Mouse (Mus musculus) hindbrain, postnatal 0 days (tissue): ENCODE measurements around the gene Ccdc86. TPM values are rescaled to one million over a fixed set of nuclear protein-coding genes. Genes with fewer than 3 reads are reported as not detected.

Experiments used
- ATAC-seq: fragments of 200-750 bp; cut with Nextera tagmentation; 2 replicates; pipeline ENCODE4 v1.8.0; 2017; ENCODE audit warnings: mild to moderate bottlenecking, moderate TSS enrichment, moderate library complexity
- DNase-seq: peaks from one replicate; pipeline ENCODE4 v3.0.0-alpha.2; 2015; ENCODE audit warnings: low spot score
- H3K27ac ChIP-seq: fragments of 300-500 bp; sonication (generic); 2 replicates; pipeline ENCODE4 v1.5.1; 2014; ENCODE audit warnings: mild to moderate bottlenecking
- H3K27me3 ChIP-seq: fragments of 300-500 bp; sonication (generic); 2 replicates; pipeline ENCODE4 v1.6.1; 2014; ENCODE audit warnings: low read length, mixed read lengths; ENCODE audit not compliant: insufficient read depth
- H3K36me3 ChIP-seq: fragments of 300-500 bp; sonication (generic); 2 replicates; pipeline ENCODE4 v1.6.1; 2014; ENCODE audit warnings: low read length, mixed read lengths; ENCODE audit not compliant: insufficient read depth
- H3K4me1 ChIP-seq: fragments of 300-500 bp; sonication (generic); 2 replicates; pipeline ENCODE4 v1.6.1; 2014; ENCODE audit warnings: antibody characterized with exemption, low read length, mixed read lengths; ENCODE audit not compliant: insufficient read depth
- H3K4me2 ChIP-seq: fragments of 300-500 bp; sonication (generic); 2 replicates; pipeline ENCODE4 v1.6.1; 2014; ENCODE audit warnings: low read depth, mild to moderate bottlenecking, low read length, moderate library complexity, mixed read lengths
- H3K4me3 ChIP-seq: fragments of 300-500 bp; sonication (generic); 2 replicates; pipeline ENCODE4 v1.5.1; 2014; ENCODE audit warnings: low read length
- H3K9ac ChIP-seq: fragments of 300-500 bp; sonication (generic); replicated peaks from 2 replicates; pipeline ENCODE4 v1.6.1; 2014; ENCODE audit warnings: mild to moderate bottlenecking, low read length, moderate library complexity, mixed read lengths
- H3K9me3 ChIP-seq: fragments of 300-500 bp; sonication (generic); 2 replicates; pipeline ENCODE4 v1.6.1; 2016; ENCODE audit warnings: low read length, mixed read lengths
- CTCF ChIP-seq: IDR thresholded peaks from 2 replicates; pipeline ENCODE4 v1.5.1; 2016; ENCODE audit warnings: antibody characterized with exemption, control low read depth, low read depth
- WGBS: fragments of 180-500 bp; shearing (Covaris S2); extraction: QIAGEN DNeasy Blood & Tissue Kit; methylation state at CpG from one replicate; pipeline ENCODE4 v1.1.7; 2014; 5-methylcytosine and 5-hydroxymethylcytosine counted together
- polyA plus RNA-seq: library from polyadenylated mRNA; unstranded; fragments of >200 nt; fragmentation: Nextera tagmentation; extraction: Ambion mirVana; gene quantifications from 2 replicates; pipeline ENCODE4 v1.2.1, GENCODE M21; 2015
- total RNA-seq: library from RNA; depleted of rRNA; stranded (reverse); fragments of >200 nt; gene quantifications from 2 replicates; pipeline ENCODE4 v1.2.3, GENCODE M21; 2014

Ccdc86 gene
- total and polyA plus RNA-seq, 2 experiments from 2014 or later = 5.4 to 14.2 TPM

DNA sequence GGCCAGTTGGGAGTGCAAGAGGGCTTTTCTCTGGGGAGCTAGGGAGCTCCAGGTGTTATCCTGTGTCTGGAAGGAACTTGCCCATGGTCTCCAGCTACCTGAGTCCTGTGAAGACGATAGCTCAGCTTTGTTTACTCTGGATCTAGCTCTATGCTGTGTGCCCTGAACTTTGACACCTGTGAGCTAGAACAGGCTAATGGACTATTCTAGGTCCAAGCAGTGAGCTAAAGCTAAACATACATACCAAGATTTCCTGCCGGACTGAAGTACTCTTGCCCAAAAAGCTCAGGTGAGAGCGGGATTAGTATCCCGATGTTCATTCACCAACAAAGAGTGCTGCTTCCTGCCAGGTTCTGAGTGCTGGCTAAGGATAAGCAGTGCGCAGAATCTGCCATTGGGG is 44.6 kb downstream of the Ccdc86 start:
- Histone ChIP-seq H3K36me3 (peaks cover 70% of the 10 kb centered on the region), H3K9ac (no peak overlapping the region), H3K27ac (peak overlapping the region; percentile 68; the same call in 1 of the 2 replicates), H3K9me3 (no peaks in the 10 kb centered on the region), H3K4me1 (no peaks in the 10 kb centered on the region), H3K27me3 (no peaks in the 10 kb centered on the region), H3K4me3 (no peak overlapping the region), H3K4me2 (no peak overlapping the region)
- ATAC-seq (no peak), DNase-seq (no peak)
- WGBS = 86% methylated on average over 5 of the region's 5 CpGs
- TF ChIP-seq CTCF = no peak

DNA sequence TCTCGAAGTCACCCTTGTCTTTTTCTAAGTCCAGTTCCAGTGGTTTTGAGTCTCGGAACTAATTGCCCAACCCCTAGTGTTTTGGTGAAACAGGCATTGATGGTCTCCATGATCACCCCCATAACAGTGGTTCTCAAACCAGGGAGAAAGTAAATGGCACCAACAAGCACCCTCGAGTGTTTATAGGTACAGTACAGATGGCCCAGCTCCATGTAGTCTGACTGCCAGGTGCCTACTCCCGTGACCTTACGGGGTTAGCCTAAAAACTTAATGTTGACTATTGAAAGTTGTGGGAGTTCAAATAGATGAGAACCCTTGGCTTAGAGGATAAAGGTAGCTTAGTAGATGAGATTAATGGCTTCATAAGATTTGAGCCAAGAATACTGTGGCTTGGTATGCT is 48.0 kb downstream of the Ccdc86 start:
- DNase-seq (no peak), ATAC-seq (no peak)
- TF ChIP-seq CTCF = no peak
- peaks cover 13% of the 10 kb centered on the region; the same call in 1 of the 2 replicates for H3K4me1 ChIP-seq
- no peak overlapping the region for H3K4me2 ChIP-seq
- no peaks in the 10 kb centered on the region for H3K9me3 ChIP-seq
- no peak overlapping the region for H3K4me3 ChIP-seq
- peaks cover 80% of the 10 kb centered on the region for H3K36me3 ChIP-seq
- H3K9ac ChIP-seq = no peak overlapping the region
- 95% methylated on average over 5 of the region's 5 CpGs for WGBS
- H3K27ac ChIP-seq = no peak overlapping the region
- H3K27me3 ChIP-seq = no peaks in the 10 kb centered on the region

DNA sequence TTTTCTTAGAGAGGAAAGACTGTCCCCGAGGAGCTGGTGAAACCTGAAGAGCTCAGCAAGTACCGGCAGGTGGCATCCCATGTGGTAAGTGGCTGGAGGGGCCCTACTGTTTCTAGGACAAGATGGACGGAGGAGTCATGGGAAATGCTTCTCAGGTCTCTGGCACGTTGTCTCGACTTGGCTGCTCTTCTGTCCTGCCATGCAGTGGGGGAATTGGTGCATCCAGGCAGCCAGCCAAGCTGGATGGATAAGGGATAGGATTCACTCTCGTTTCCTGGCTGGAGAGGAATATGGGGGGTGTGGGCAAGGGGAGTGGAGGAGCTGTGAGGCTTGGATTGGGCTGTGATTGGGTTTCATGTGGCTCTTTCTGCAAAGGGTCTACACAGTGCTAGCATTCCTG is 48.8 kb downstream of the Ccdc86 start:
- peaks cover 73% of the 10 kb centered on the region for H3K36me3 ChIP-seq
- peaks cover 13% of the 10 kb centered on the region; the same call in 1 of the 2 replicates for H3K4me1 ChIP-seq
- 50% methylated on average over 6 of the region's 6 CpGs for whole genome bisulfite sequencing
- DNase-seq (peak; percentile 44), ATAC-seq (peak; percentile 16; the same call in 1 of the 2 replicates)
- no peak for TF ChIP-seq CTCF
- no peak overlapping the region for H3K9ac ChIP-seq
- no peak overlapping the region for H3K27ac ChIP-seq
- H3K9me3 ChIP-seq = no peaks in the 10 kb centered on the region
- no peak overlapping the region for H3K4me2 ChIP-seq
- no peak overlapping the region for H3K4me3 ChIP-seq
- no peaks in the 10 kb centered on the region for H3K27me3 ChIP-seq

DNA sequence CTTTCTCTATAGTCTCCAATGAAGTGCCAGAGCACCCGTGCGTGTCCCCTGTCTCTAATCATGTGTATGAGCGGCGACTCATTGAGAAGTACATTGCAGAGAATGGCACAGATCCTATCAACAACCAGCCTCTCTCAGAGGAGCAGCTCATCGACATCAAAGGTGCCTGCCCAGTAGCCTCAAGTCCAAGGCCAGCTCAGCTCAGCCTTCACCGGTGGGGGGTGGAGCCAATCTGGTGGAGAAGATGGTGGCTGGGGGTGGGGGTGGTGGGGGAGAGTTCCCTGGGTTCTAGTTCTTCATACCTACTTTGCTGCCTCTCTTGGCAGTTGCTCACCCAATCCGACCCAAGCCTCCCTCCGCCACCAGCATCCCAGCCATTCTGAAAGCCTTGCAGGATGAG is 51.6 kb downstream of the Ccdc86 start:
- Histone ChIP-seq H3K9ac (no peak overlapping the region), H3K4me2 (no peak overlapping the region), H3K4me3 (no peak overlapping the region), H3K27me3 (no peaks in the 10 kb centered on the region), H3K9me3 (no peaks in the 10 kb centered on the region), H3K4me1 (peaks cover 13% of the 10 kb centered on the region; the same call in 1 of the 2 replicates), H3K27ac (no peak overlapping the region), H3K36me3 (peaks cover 47% of the 10 kb centered on the region)
- ATAC-seq (no peak), DNase-seq (no peak)
- 87% methylated on average over 8 of the region's 8 CpGs for WGBS
- no peak for TF ChIP-seq CTCF

DNA sequence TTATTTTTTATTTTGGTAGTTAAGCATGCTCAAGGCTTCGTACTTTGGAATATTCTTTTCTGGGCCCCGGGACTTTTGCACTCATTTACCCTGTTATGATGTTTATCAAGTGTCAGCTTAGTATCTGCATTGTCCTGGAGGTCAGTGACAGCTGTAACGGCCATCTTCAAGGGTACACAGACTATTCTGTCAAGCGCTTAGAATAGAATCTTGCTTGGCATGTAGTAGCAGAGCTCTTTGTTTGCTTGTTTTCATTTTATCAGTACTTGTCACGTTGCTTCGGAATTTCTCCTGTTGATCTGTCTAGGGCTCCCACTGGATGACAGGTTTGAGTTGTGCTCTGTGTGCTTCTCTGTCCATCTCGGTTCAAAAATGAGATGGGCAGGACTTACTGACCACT is 52.2 kb downstream of the Ccdc86 start:
- TF ChIP-seq CTCF = no peak
- DNase-seq (no peak), ATAC-seq (no peak)
- 82% methylated on average over 7 of the region's 7 CpGs for WGBS
- H3K9ac ChIP-seq = peak overlapping the region; percentile 94
- peaks cover 41% of the 10 kb centered on the region for H3K36me3 ChIP-seq
- H3K4me2 ChIP-seq = peak overlapping the region; percentile 90
- H3K9me3 ChIP-seq = no peaks in the 10 kb centered on the region
- H3K4me3 ChIP-seq = no peak overlapping the region; the same call in 1 of the 2 replicates
- H3K27me3 ChIP-seq = no peaks in the 10 kb centered on the region
- peaks cover 13% of the 10 kb centered on the region; the same call in 1 of the 2 replicates for H3K4me1 ChIP-seq
- H3K27ac ChIP-seq = no peak overlapping the region

DNA sequence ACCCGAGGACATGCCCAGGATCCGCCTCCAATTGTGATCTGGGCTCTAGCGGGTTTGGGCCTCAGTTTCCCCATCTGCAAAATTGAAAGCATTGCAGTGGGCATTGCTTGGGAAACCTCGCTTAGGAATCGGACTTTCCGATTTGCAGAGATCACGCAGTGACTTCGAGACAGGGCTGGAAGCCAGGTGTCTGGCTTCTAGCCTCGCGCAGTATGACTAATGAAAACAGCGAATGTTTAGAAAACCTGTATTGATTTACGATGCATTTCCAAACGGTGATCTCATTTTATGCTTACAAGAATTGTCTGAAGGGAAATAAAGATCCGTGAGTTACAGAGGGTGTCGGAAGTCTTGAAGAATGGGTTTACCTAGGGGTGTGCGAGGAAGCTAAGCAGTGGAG is 53.4 kb downstream of the Ccdc86 start:
- peak; percentile 6; the same call in 1 of the 2 replicates for ATAC-seq
- Histone ChIP-seq H3K36me3 (peaks cover 29% of the 10 kb centered on the region), H3K27me3 (no peaks in the 10 kb centered on the region), H3K9me3 (no peaks in the 10 kb centered on the region), H3K27ac (peak overlapping the region; percentile 96), H3K4me2 (peak overlapping the region; percentile 90), H3K4me1 (peaks cover 13% of the 10 kb centered on the region; the same call in 1 of the 2 replicates), H3K9ac (peak overlapping the region; percentile 94), H3K4me3 (peak overlapping the region; percentile 85)
- WGBS = 1% methylated on average over 16 of the region's 16 CpGs
- no peak for TF ChIP-seq CTCF
- DNase-seq = no peak

DNA sequence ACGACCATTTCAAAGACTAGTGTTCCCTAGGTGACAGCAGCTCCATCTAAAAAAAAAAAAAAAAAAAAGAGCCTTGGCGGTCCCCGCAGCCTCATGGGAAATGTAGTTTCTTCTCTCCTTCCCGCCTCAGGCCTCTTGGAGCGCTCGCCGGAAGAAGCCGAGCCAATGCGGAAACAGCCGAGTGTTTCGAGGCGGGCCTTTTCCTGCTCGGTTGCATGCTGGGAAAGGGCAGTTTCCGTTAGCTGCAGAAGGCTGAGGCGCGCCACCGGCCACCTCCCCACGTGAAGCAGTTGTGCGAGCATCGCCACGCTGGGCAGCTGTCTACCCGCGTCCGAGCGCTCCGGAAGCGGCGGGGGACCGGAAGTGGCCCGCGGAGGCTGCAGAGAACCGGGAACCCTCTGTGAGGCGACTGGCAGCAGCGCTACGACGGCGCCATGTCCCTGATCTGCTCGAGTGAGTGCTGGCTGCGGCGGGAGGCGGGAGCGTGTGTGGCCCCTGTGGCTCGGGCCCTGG is 54.0 kb downstream of the Ccdc86 start, which contains the start of gene Prpf19:
Prpf19 (plus strand) TSS at position 216 of the 513 bp plus-strand sequence.
- Histone ChIP-seq H3K4me3 (peak within 1 kb of the TSS; percentile 85), H3K36me3 (peaks cover 23% of the 10 kb centered on the region), H3K4me2 (peak within 1 kb of the TSS; percentile 90), H3K9ac (peak within 1 kb of the TSS; percentile 94), H3K27ac (peak within 1 kb of the TSS; percentile 96), H3K9me3 (no peaks in the 10 kb centered on the region), H3K27me3 (no peaks in the 10 kb centered on the region), H3K4me1 (peaks cover 13% of the 10 kb centered on the region; the same call in 1 of the 2 replicates)
- under 1% methylated on average over 43 of the region's 43 CpGs for WGBS
- peak; percentile 99 for DNase-seq
- peak; percentile 38 for TF ChIP-seq CTCF
- ATAC-seq = peak; percentile 96
